Mouse (Mus musculus) hindbrain, embryonic 10.5 days (tissue): ENCODE results near the gene St6galnac3. TPM values are rescaled to one million over a fixed set of nuclear protein-coding genes. Genes with fewer than 3 reads are reported as not detected.
"Not testable (repeated sequence)": the region's sequence is repeated elsewhere in the genome, so short reads cannot be mapped to it uniquely, and the experiment has no call there.

ENCODE experiments used
- DNase-seq: peaks from one replicate; pipeline ENCODE4 v3.0.0-alpha.2; 2017; ENCODE audit warnings: low spot score
- H3K27ac ChIP-seq: fragments of 300-500 bp; sonication (generic); 2 replicates; pipeline ENCODE4 v1.5.1; 2016; ENCODE audit warnings: mild to moderate bottlenecking, moderate library complexity
- H3K27me3 ChIP-seq: fragments of 300-500 bp; sonication (generic); 2 replicates; pipeline ENCODE4 v1.6.1; 2016; ENCODE audit warnings: mild to moderate bottlenecking; ENCODE audit not compliant: poor library complexity, insufficient read depth, severe bottlenecking
- H3K36me3 ChIP-seq: fragments of 300-500 bp; sonication (generic); 2 replicates; pipeline ENCODE4 v1.6.1; 2016; ENCODE audit warnings: mild to moderate bottlenecking, moderate library complexity
- H3K4me1 ChIP-seq: fragments of 300-500 bp; sonication (generic); replicated peaks from 2 replicates; pipeline ENCODE4 v1.6.1; 2016; ENCODE audit warnings: mild to moderate bottlenecking
- H3K4me3 ChIP-seq: fragments of 300-500 bp; sonication (generic); 2 replicates; pipeline ENCODE4 v1.5.1; 2016; ENCODE audit warnings: mild to moderate bottlenecking, moderate library complexity
- H3K9me3 ChIP-seq: fragments of 300-500 bp; sonication (generic); 2 replicates; pipeline ENCODE4 v1.6.1; 2016; ENCODE audit warnings: mild to moderate bottlenecking, moderate library complexity
- WGBS: fragments of 180-500 bp; shearing (Covaris S2); methylation state at CpG from one replicate; pipeline ENCODE4 v1.1.7; 2016; 5-methylcytosine and 5-hydroxymethylcytosine counted together
- polyA plus RNA-seq: library from polyadenylated mRNA; unstranded; fragments of >200 nt; fragmentation: Nextera tagmentation; extraction: Ambion mirVana; gene quantifications from 2 replicates; pipeline ENCODE4 v1.2.1, GENCODE M21; 2016

Gene St6galnac3
- polyA plus RNA-seq, 1 experiment from 2014 or later = 32.4 TPM

DNA sequence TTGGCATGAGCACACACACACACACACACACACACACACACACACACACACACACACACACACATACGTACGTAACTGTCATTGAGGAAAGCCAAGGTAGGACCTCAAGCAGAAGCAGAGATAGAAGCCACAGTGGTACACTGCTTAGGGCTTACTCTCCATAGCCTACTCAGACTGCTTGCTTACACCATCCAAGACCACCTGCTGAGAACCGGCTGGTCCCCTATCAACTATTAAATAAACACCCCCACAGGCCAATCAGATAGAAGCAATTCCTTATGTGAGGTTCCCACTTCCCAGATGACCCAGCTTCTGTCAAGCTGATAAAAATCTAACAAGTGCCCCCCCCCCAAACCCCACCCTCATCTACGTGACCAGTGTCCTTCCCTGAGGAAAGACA, 330.2 kb downstream of the St6galnac3 start:
- no peak for DNase-seq
- Histone ChIP-seq H3K27ac (no peak overlapping the region), H3K9me3 (0 out of 2 replicates have a peak, but pooled peaks cover 5% of the 10 kb centered on the region), H3K4me3 (no peak overlapping the region), H3K27me3 (no peaks in the 10 kb centered on the region), H3K4me1 (no peaks in the 10 kb centered on the region), H3K36me3 (peaks cover 7% of the 10 kb centered on the region; the same call in 1 of the 2 replicates)
- 94% methylated on average over 4 of the region's 4 CpGs for WGBS

DNA sequence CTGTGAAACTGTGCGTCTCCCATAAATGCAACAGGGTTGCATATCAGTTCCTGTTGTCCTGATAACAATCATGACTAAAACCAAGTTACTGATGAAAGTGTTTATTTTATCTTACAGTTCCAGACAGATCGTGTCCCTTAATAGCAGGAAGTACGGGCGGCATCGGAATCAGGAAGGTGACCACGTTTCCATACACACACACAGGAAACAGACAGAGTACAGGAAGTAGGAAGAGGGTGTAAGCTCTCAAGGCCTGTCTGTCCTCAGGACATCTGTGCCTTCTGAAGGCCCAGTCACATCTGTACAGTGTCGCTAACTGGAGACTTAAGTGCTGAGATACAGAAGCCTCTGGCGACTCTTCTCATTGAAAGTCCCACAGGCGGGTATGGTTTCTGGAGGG, 330.8 kb downstream of the St6galnac3 start:
- H3K27me3 ChIP-seq = no peaks in the 10 kb centered on the region

DNA sequence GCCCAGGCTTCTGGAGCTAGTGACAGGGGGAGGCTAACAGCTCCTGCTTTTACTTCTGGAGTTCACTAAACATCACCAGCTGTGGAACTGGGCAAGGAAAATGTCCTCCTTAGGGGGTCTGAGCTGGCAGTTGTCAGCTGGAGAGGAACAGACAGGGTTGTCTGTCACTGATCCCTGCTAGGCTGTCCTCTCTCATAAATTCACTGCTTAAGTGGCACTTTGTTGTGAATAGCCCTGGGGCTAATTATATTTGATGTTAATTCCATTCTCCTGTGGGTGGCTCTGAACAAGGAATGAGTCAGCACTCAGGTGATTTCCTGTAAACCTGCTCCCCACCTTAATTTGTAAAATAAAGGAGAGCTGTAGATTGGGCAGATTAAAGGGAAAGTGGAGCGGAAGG, 333.5 kb downstream of the St6galnac3 start:
- H3K27ac ChIP-seq, H3K4me1 ChIP-seq, H3K9me3 ChIP-seq, H3K4me3 ChIP-seq, H3K36me3 ChIP-seq, H3K27me3 ChIP-seq: not testable (repeated sequence)
- DNase-seq = peak; percentile 9
- 85% methylated on average over 1 of the region's 1 CpGs for WGBS

More for the DNA sequence above, 330.8 kb downstream of the St6galnac3 start:
- H3K9me3 ChIP-seq = 0 out of 2 replicates have a peak, but pooled peaks cover 5% of the 10 kb centered on the region
- peaks cover 7% of the 10 kb centered on the region; the same call in 1 of the 2 replicates for H3K36me3 ChIP-seq
- H3K27ac ChIP-seq = no peak overlapping the region
- 89% methylated on average over 9 of the region's 9 CpGs for WGBS
- no peaks in the 10 kb centered on the region for H3K4me1 ChIP-seq
- no peak overlapping the region for H3K4me3 ChIP-seq
- no peak for DNase-seq

DNA sequence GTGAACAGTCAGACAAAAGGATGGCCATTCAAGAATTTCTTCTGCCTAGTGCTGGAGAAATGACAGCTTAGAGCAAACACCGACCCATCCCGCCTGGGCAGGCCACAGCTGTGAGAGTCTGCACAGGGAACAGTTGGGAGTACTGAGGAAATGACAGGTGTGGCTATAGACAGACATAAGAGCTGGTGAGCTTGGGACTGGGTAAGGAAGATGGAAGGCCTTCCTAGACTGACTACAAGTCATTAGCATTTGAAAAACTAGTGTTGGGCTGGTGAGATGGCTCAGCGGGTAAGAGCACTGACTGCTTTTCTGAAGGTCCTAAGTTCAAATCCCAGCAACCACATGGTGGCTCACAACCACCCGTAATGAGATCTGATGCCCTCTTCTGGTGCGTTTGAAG, 340.3 kb downstream of the St6galnac3 start:
- H3K4me3 ChIP-seq, H3K27ac ChIP-seq, H3K9me3 ChIP-seq, DNase-seq, H3K27me3 ChIP-seq, H3K36me3 ChIP-seq: not testable (repeated sequence)
- H3K4me1 ChIP-seq = peaks cover 11% of the 10 kb centered on the region; the same call in 1 of the 2 replicates
- WGBS = 82% methylated on average over 5 of the region's 5 CpGs

DNA sequence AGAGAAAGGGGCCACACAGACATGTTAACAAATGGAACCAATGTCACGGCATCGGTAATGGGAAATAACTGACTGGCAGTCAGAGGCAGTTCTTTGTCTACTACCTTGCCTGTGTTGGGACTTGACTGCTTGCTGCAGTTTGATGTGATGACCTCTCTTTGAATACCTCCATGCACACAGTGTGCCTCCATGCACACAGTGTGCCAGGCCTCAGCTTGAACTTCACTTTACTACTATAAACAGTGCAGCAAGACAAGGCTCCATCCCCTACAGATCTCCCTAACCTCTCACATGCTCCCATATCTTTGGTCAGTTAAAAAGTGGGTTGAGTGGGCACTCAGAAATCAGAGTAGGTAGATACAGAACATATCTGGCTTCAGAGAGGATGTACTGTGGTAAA, 341.3 kb downstream of the St6galnac3 start:
- WGBS = 94% methylated on average over 2 of the region's 2 CpGs
- Histone ChIP-seq H3K4me1 (peaks cover 11% of the 10 kb centered on the region; the same call in 1 of the 2 replicates), H3K9me3 (no peaks in the 10 kb centered on the region), H3K27me3 (no peaks in the 10 kb centered on the region), H3K36me3 (no peaks in the 10 kb centered on the region), H3K4me3 (no peak overlapping the region), H3K27ac (no peak overlapping the region)
- DNase-seq = no peak

DNA sequence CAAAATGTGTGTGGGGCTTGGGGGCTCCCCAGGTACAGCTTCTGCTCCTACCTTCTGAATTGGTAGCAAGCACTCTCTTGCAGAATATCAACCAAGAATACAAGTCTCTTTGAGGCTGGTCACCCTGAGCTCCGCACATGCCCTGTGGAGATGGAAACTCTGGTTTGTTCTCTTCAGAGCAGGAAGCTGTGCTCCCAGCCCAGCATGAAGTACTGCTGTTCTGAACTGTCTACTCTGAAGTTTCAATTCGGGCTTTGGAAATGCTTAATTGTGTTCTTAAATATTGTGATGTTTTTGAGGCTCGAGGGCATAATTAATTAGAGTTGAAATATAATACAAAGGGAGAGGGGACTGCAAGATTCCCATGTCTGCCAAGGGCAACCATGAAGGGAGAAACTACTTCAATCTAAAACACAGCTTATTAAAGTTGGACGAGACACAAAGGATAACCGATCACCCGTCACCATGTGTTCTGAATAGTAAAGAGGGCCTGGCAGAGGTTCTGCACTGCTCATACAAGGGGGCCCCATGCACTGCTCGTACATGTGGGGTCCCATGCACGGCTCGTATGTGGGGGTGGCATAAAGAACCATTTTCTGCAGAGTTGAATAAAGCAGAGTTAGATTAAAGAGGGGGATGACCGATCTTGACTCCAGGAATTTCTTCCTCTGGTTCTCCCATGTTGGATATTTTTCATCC, 359.8 kb downstream of the St6galnac3 start:
- 71% methylated on average over 10 of the region's 10 CpGs for WGBS
- H3K27me3 ChIP-seq = no peaks in the 10 kb centered on the region
- no peak overlapping the region for H3K4me3 ChIP-seq
- no peaks in the 10 kb centered on the region for H3K9me3 ChIP-seq
- peaks cover 23% of the 10 kb centered on the region for H3K4me1 ChIP-seq
- H3K36me3 ChIP-seq = no peaks in the 10 kb centered on the region
- H3K27ac ChIP-seq = peak overlapping the region; percentile 56; the same call in 1 of the 2 replicates
- DNase-seq = no peak

DNA sequence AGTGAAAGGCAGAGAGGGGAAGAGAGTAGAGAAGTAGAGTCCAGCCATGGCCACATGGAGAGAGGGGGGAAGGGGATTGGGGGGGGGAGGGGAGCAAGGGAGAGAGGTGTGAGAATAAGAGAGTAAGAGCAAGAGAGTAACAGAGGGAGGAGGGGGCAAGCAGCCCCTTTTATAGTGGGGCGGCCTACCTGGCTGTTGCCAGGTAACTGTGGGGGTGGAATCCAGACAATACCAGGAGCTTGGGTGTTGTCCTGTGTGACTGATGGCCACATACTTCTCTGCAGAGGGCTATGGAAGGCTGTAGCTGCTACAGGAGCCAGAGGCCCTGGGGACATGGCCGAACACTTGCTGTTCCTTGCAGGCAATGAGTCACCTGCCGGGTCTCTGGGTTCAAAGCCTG, 360.6 kb downstream of the St6galnac3 start:
- no peaks in the 10 kb centered on the region for H3K36me3 ChIP-seq
- no peak overlapping the region for H3K4me3 ChIP-seq
- no peaks in the 10 kb centered on the region for H3K27me3 ChIP-seq
- H3K27ac ChIP-seq = peak overlapping the region; percentile 40; the same call in 1 of the 2 replicates
- no peak for DNase-seq
- no peaks in the 10 kb centered on the region for H3K9me3 ChIP-seq
- 91% methylated on average over 3 of the region's 3 CpGs for WGBS
- peaks cover 23% of the 10 kb centered on the region for H3K4me1 ChIP-seq

DNA sequence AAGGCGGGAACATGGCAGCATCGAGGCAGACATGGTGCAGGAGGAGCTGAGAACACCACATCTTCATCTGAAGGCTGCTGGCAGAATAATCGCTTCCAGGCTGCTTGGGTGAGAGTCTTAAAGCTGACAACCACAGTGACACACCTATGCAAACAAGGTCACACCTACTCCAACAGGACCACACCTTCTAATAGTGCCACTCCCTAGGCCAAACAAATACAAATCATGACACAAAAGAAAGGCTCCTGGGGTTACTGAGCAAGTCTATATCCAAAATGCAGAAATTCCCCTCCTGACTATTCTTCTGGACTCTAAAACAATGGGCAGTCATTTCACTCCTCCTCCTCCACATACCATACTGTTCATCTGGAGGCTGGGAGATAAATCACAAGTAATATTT, 365.0 kb downstream of the St6galnac3 start:
- WGBS = 91% methylated on average over 3 of the region's 3 CpGs

DNA sequence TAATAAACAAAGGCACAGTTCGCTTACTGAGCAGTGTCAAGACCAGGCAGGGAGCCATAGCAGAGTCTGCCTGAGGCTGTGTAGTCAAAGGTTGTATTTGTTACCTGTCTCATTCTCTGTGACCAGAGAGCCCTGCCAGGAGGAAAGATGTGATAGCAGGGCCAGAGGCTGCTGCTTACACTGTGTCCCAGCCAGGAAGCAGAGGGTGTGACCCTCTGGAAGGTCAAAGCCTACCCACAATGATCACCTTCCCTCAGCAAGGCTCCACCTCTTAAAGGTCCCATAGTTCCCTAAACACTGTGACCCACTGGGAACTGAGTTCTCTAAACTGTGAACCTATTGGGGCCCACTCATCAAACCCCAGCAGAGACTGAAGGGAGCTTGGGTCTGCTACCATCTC, 368.9 kb downstream of the St6galnac3 start:
- H3K27ac ChIP-seq = no peak overlapping the region
- 59% methylated on average over 1 of the region's 1 CpGs for WGBS
- H3K9me3 ChIP-seq = no peaks in the 10 kb centered on the region
- no peaks in the 10 kb centered on the region for H3K27me3 ChIP-seq
- peaks cover 15% of the 10 kb centered on the region for H3K4me1 ChIP-seq
- no peak for DNase-seq
- H3K36me3 ChIP-seq = no peaks in the 10 kb centered on the region
- H3K4me3 ChIP-seq = no peak overlapping the region

More for the DNA sequence above, 365.0 kb downstream of the St6galnac3 start:
- no peaks in the 10 kb centered on the region for H3K27me3 ChIP-seq
- H3K27ac ChIP-seq = no peak overlapping the region
- no peak for DNase-seq
- no peak overlapping the region for H3K4me3 ChIP-seq
- no peaks in the 10 kb centered on the region for H3K9me3 ChIP-seq
- H3K36me3 ChIP-seq = no peaks in the 10 kb centered on the region
- H3K4me1 ChIP-seq = peaks cover 11% of the 10 kb centered on the region; the same call in 1 of the 2 replicates

DNA sequence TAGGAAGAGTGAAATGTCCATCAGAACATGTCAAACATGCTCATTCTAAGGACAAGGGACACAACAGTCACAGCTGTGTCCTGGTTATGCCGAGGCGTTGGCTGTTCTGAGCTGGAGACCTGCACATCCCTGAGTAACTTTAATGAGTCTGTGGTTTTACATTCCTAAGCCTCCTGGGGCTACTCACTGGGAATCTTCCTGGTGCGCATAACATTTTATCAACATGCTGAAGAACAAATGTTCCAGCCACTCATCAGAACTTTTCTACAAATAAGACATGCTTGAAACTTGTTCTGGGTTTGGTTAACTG, 370.0 kb downstream of the St6galnac3 start:
- WGBS = 87% methylated on average over 3 of the region's 3 CpGs
- Histone ChIP-seq H3K9me3 (no peaks in the 10 kb centered on the region), H3K36me3 (no peaks in the 10 kb centered on the region), H3K4me1 (peaks cover 26% of the 10 kb centered on the region), H3K27me3 (no peaks in the 10 kb centered on the region), H3K27ac (no peak overlapping the region), H3K4me3 (no peak overlapping the region)
- no peak for DNase-seq

DNA sequence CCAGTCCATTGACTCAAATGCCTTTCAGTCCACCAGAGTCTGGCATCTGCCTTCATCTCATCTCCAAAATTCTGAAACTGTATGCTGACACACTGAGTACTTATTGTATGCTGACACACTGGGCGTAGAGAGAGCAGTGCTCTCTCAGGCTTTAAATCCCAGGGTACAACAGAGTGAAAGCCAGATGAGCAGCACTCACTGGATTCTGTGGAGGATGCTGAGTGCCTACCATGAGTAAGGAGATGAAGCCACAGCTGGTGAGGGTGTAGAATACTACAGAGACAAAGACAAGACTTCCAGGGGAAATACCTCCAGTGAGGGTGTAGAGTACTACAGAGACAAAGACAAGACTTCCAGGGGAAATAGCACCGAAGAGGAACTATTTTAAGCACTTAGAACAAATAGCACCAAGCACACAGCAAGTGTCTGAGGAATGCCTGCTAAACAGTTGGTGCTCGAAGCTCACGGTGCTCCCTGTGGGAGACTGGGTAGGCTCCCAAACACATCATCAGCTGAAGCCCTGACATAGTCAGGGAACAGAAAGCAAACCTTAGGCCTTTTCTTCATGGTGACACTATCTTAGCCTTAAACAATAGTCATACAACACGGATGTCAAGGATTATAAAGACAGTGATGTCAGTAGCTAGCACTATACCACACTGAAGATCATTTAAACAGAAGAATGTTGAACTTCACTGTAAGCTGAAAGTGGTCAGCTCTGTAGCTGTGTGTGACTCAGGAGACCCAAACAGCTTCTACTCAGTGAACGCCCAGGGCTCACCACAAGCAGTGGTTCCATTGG, 370.6 kb downstream of the St6galnac3 start:
- 88% methylated on average over 6 of the region's 6 CpGs for WGBS
- Histone ChIP-seq H3K27me3 (no peaks in the 10 kb centered on the region), H3K4me3 (no peak overlapping the region), H3K27ac (no peak overlapping the region), H3K4me1 (peaks cover 28% of the 10 kb centered on the region), H3K36me3 (no peaks in the 10 kb centered on the region), H3K9me3 (no peaks in the 10 kb centered on the region)
- no peak for DNase-seq

DNA sequence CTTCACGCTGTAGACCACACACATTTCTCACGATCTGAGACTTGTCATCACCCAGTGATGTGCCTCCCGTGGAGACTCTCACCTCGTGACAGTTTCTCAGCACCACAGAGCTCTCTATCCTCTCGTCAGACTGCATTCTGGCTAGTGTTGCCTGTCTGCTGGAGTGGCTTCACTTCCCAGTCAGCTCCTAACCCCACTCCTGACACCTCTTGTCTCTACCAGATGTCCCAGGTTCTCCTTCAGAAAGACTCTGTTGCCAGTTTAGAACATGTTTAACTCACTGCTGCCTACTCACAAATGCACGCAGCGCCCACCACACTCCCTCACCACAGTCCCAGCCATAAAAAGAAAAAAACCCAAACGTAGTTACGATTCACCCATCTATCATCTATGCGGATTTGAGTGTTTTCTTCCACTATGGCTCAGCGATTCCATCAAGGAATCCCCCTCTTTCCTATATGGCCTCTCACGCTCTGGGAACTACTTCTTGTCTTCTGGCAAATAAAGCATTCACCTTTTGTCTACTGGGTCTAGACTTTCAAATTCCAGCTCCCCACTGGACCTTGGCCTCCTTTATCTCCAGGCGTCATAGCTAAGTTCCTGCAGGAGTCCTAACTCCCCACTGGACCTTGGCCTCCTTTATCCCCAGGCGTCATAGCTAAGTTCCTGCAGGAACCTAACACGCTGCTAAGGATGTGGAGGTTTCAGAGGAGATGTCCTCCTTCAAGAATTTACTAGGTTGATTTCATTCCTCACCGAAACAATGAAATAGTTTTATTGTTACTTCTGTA, 371.5 kb downstream of the St6galnac3 start:
- Histone ChIP-seq H3K36me3 (no peaks in the 10 kb centered on the region), H3K9me3 (no peaks in the 10 kb centered on the region), H3K27ac (no peak overlapping the region), H3K4me3 (no peak overlapping the region), H3K4me1 (peaks cover 28% of the 10 kb centered on the region), H3K27me3 (no peaks in the 10 kb centered on the region)
- WGBS = 89% methylated on average over 16 of the region's 16 CpGs
- no peak for DNase-seq
